ENCODE assay signal across 28 mouse cellular contexts in genomic region chr17:80513766-80514165, GRCm38 (mm10). TPM values are rescaled to one million over a fixed set of nuclear protein-coding genes. Genes with fewer than 3 reads are reported as not detected.
DNase-seq lines count a peak whose midpoint lies in the region; ATAC-seq and TF ChIP-seq lines count a peak whose summit lies in the region.
"Had no signal": no experiment of that assay in that cellular context is flagged by ENCODE, and none has a peak within 500 bp of the region (broad histone marks: within the 10 kb centered on the region; RNA-seq: fewer than 3 reads in every experiment).

No protein-coding gene starts in this region.

- TF ChIP-seq POLR2A in MEL (IDR thresholded peaks at IDR 0.05; ENCODE audit: control insufficient read depth in 1 of 2, insufficient read depth in 1 of 2, low read depth in 1 of 2, low read length in 2 of 2, poor library complexity in 1 of 2) = no peak

- no peaks in the 10 kb centered on the region for H3K9me3 ChIP-seq in liver, postnatal 0 days (ENCODE audit: low read length)
- no peaks in the 10 kb centered on the region for H3K9me3 ChIP-seq in MEL (replicated peaks; ENCODE audit: insufficient read depth, low read length)
- H3K9me3 ChIP-seq in limb, embryonic 10.5 days (replicated peaks) = no peaks in the 10 kb centered on the region
- H3K9me3 ChIP-seq in liver, embryonic 15.5 days (replicated peaks) = no peaks in the 10 kb centered on the region
- H3K9me3 ChIP-seq in stomach, postnatal 0 days (ENCODE audit: control insufficient read depth, low read length) = no peaks in the 10 kb centered on the region
- H3K9me3 ChIP-seq: heart, embryonic 10.5 days; hindbrain, embryonic 10.5 days; kidney, embryonic 15.5 days; limb, embryonic 15.5 days; lung, embryonic 15.5 days; midbrain, embryonic 15.5 days; neural tube, embryonic 12.5 days had no signal

- ATAC-seq in liver, postnatal 0 days = no peak
- no peak for ATAC-seq in liver, embryonic 15.5 days (ENCODE audit: insufficient read depth)
- no peak for ATAC-seq in stomach, postnatal 0 days (ENCODE audit: low FRiP score, low TSS enrichment)
- no peak for ATAC-seq in activated CD4-positive, CD25-positive, alpha-beta regulatory T cell, adult 4 months
- ATAC-seq: forebrain, embryonic 14.5 days; hindbrain, embryonic 16.5 days; midbrain, embryonic 15.5 days had no signal

- TF ChIP-seq EP300 in liver, postnatal 0 days (IDR thresholded peaks at IDR 0.05; ENCODE audit: low read depth) = no peak
- TF ChIP-seq EP300 in MEL (IDR thresholded peaks at IDR 0.05; ENCODE audit: low read depth in 1 of 2, low read length in 2 of 2) = peak; percentile 40 to 70; a peak in 3 of 4 replicates
- no peak for TF ChIP-seq EP300 in stomach, postnatal 0 days (optimal IDR thresholded peaks at IDR 0.05)

- H3K27ac ChIP-seq in liver, postnatal 0 days (ENCODE audit: low read depth) = no peak overlapping the region
- H3K27ac ChIP-seq in MEL (ENCODE audit: control insufficient read depth, low read depth, low read length) = 0 out of 2 replicates have a peak overlapping the region, but pooled peaks have one; percentile 21
- H3K27ac ChIP-seq in limb, embryonic 10.5 days = no peak overlapping the region
- H3K27ac ChIP-seq in liver, embryonic 15.5 days (replicated peaks) = no peak overlapping the region
- H3K27ac ChIP-seq in stomach, postnatal 0 days (replicated peaks) = no peak overlapping the region
- H3K27ac ChIP-seq: heart, embryonic 10.5 days; hindbrain, embryonic 10.5 days; kidney, embryonic 15.5 days; limb, embryonic 15.5 days; lung, embryonic 15.5 days; midbrain, embryonic 15.5 days; neural tube, embryonic 12.5 days had no signal

- 30% methylated on average over 8 of the region's 8 CpGs for WGBS in liver, postnatal 0 days (ENCODE audit: insufficient replicate concordance)
- WGBS in limb, embryonic 10.5 days = 78% methylated on average over 8 of the region's 8 CpGs
- 12% methylated on average over 8 of the region's 8 CpGs for WGBS in liver, embryonic 15.5 days (ENCODE audit: insufficient replicate concordance)
- 37% methylated on average over 8 of the region's 8 CpGs for WGBS in stomach, postnatal 0 days

- DNase-seq in liver (peak; percentile 20), MEL (ENCODE audit: low read depth, low spot score) (peak; percentile 32)
- no peak for DNase-seq in liver, postnatal 0 days
- DNase-seq in limb, embryonic 10.5 days (ENCODE audit: low spot score) = peak; percentile 20
- no peak for DNase-seq in stomach, postnatal 0 days (ENCODE audit: low spot score)
- no peak for DNase-seq in gastrocnemius, postnatal 25 days
- DNase-seq: adrenal gland, adult 8-10 months; cerebellum, adult 18-20 months; cerebellum, postnatal 25 days; gastrocnemius, postnatal 14 days; heart, adult 11 months; kidney, adult 18-20 months; kidney, postnatal 36 days; left cerebral cortex, postnatal 4 days; right cerebral cortex, adult 18-20 months; spleen, adult 18-20 months; thymus, postnatal 4 days had no signal

- TF ChIP-seq CTCF in liver, postnatal 0 days (IDR thresholded peaks at IDR 0.05; ENCODE audit: low read depth) = no peak
- TF ChIP-seq CTCF in MEL (IDR thresholded peaks at IDR 0.05 in 2 of 3, conservative IDR thresholded peaks at IDR 0.05 in 1 of 3; ENCODE audit: control insufficient read depth in 1 of 3, insufficient read depth in 1 of 3, low read depth in 2 of 3, low read length in 3 of 3, poor library complexity in 1 of 3, severe bottlenecking in 1 of 3) = no peak
- no peak for TF ChIP-seq CTCF in stomach, postnatal 0 days (IDR thresholded peaks at IDR 0.05; ENCODE audit: low read depth)

- no peak overlapping the region for H3K4me3 ChIP-seq in liver, postnatal 0 days (ENCODE audit: low read depth, low read length)
- peak overlapping the region in 1 of 2 experiments; percentile 4; a peak in 1 of 4 replicates for H3K4me3 ChIP-seq in MEL (ENCODE audit: control insufficient read depth in 1 of 2, insufficient read depth in 1 of 2, low read depth in 2 of 2, low read length in 2 of 2)
- H3K4me3 ChIP-seq in limb, embryonic 10.5 days = no peak overlapping the region
- H3K4me3 ChIP-seq in liver, embryonic 15.5 days (replicated peaks) = no peak overlapping the region
- H3K4me3 ChIP-seq in stomach, postnatal 0 days (ENCODE audit: low read depth, low read length) = no peak overlapping the region
- H3K4me3 ChIP-seq: heart, embryonic 10.5 days; hindbrain, embryonic 10.5 days; kidney, embryonic 15.5 days; limb, embryonic 15.5 days; lung, embryonic 15.5 days; midbrain, embryonic 15.5 days; neural tube, embryonic 12.5 days had no signal

- no peaks in the 10 kb centered on the region for H3K36me3 ChIP-seq in liver, postnatal 0 days (replicated peaks; ENCODE audit: insufficient read depth, low read length)
- H3K36me3 ChIP-seq in MEL (ENCODE audit: control insufficient read depth in 1 of 2, insufficient read depth in 2 of 2, low read length in 2 of 2) = peaks cover 0 to 16% of the 10 kb centered on the region in 2 experiments; a peak in 2 of 4 replicates
- no peaks in the 10 kb centered on the region for H3K36me3 ChIP-seq in limb, embryonic 10.5 days
- no peaks in the 10 kb centered on the region for H3K36me3 ChIP-seq in liver, embryonic 15.5 days (replicated peaks)
- H3K36me3 ChIP-seq in stomach, postnatal 0 days (ENCODE audit: control insufficient read depth, insufficient read depth, low read length) = no peaks in the 10 kb centered on the region
- H3K36me3 ChIP-seq: heart, embryonic 10.5 days; hindbrain, embryonic 10.5 days; kidney, embryonic 15.5 days; limb, embryonic 15.5 days; lung, embryonic 15.5 days; midbrain, embryonic 15.5 days; neural tube, embryonic 12.5 days had no signal

- no peak overlapping the region for H3K4me2 ChIP-seq in liver, postnatal 0 days (ENCODE audit: low read depth, low read length)
- peak overlapping the region; percentile 18 for H3K4me2 ChIP-seq in liver, embryonic 15.5 days
- H3K4me2 ChIP-seq in stomach, postnatal 0 days (replicated peaks; ENCODE audit: low read depth) = no peak overlapping the region
- H3K4me2 ChIP-seq: kidney, embryonic 15.5 days; limb, embryonic 15.5 days; lung, embryonic 15.5 days; midbrain, embryonic 15.5 days; neural tube, embryonic 12.5 days had no signal

- no peaks in the 10 kb centered on the region for H3K27me3 ChIP-seq in liver, postnatal 0 days (ENCODE audit: insufficient read depth, low read length)
- H3K27me3 ChIP-seq in MEL (ENCODE audit: control insufficient read depth in 1 of 2, insufficient read depth in 2 of 2, low read length in 2 of 2) = no peaks in the 10 kb centered on the region
- no peaks in the 10 kb centered on the region for H3K27me3 ChIP-seq in limb, embryonic 10.5 days (ENCODE audit: low read depth, poor library complexity, severe bottlenecking)
- no peaks in the 10 kb centered on the region for H3K27me3 ChIP-seq in liver, embryonic 15.5 days
- H3K27me3 ChIP-seq in stomach, postnatal 0 days (ENCODE audit: control insufficient read depth, insufficient read depth, low read length) = no peaks in the 10 kb centered on the region
- H3K27me3 ChIP-seq: kidney, embryonic 15.5 days; limb, embryonic 15.5 days; lung, embryonic 15.5 days; midbrain, embryonic 15.5 days; neural tube, embryonic 12.5 days had no signal

- no peak overlapping the region for H3K9ac ChIP-seq in liver, postnatal 0 days (replicated peaks)
- peak overlapping the region; percentile 23 for H3K9ac ChIP-seq in MEL (ENCODE audit: control insufficient read depth, low read depth, low read length, poor library complexity, severe bottlenecking)
- no peak overlapping the region for H3K9ac ChIP-seq in liver, embryonic 15.5 days
- no peak overlapping the region for H3K9ac ChIP-seq in stomach, postnatal 0 days (ENCODE audit: low read length)
- H3K9ac ChIP-seq: kidney, embryonic 15.5 days; limb, embryonic 15.5 days; lung, embryonic 15.5 days; midbrain, embryonic 15.5 days; neural tube, embryonic 12.5 days had no signal

- H3K4me1 ChIP-seq in liver, postnatal 0 days (ENCODE audit: insufficient read depth) = no peaks in the 10 kb centered on the region
- peaks cover 0 to 18% of the 10 kb centered on the region in 2 experiments; a peak in 3 of 4 replicates for H3K4me1 ChIP-seq in MEL (ENCODE audit: control insufficient read depth in 1 of 2, insufficient read depth in 2 of 2, low read length in 2 of 2)
- H3K4me1 ChIP-seq in limb, embryonic 10.5 days = 0 out of 2 replicates have a peak, but pooled peaks cover 4% of the 10 kb centered on the region
- H3K4me1 ChIP-seq in liver, embryonic 15.5 days (replicated peaks) = peaks cover 23% of the 10 kb centered on the region
- no peaks in the 10 kb centered on the region for H3K4me1 ChIP-seq in stomach, postnatal 0 days (replicated peaks; ENCODE audit: control insufficient read depth, insufficient read depth)
- H3K4me1 ChIP-seq: hindbrain, embryonic 10.5 days; kidney, embryonic 15.5 days; limb, embryonic 15.5 days; midbrain, embryonic 15.5 days; neural tube, embryonic 12.5 days had no signal

- H3K79me2 ChIP-seq in MEL (ENCODE audit: control insufficient read depth, insufficient read depth, low read length, poor library complexity) = no peaks in the 10 kb centered on the region

- TF ChIP-seq RAD21 in MEL (IDR thresholded peaks at IDR 0.05; ENCODE audit: low read depth, low read length) = no peak

TF ChIP-seq in MEL, 35 proteins besides CTCF, POLR2A, EP300 and RAD21 (continues in another document):
- TF ChIP-seq KAT2A (conservative IDR thresholded peaks at IDR 0.05; ENCODE audit: low read depth, low read length) = no peak
- TF ChIP-seq MEF2A (IDR thresholded peaks at IDR 0.05; ENCODE audit: extremely low read depth, insufficient replicate concordance, low read depth, low read length, poor library complexity, severe bottlenecking) = no peak
- TF ChIP-seq BHLHE40 (IDR thresholded peaks at IDR 0.05; ENCODE audit: borderline replicate concordance, low read depth, low read length) = peak; percentile 90
- no peak for TF ChIP-seq MAZ (IDR thresholded peaks at IDR 0.05; ENCODE audit: low read depth, low read length)
- no peak for TF ChIP-seq TAL1 (IDR thresholded peaks at IDR 0.05; ENCODE audit: low read length)
- no peak for TF ChIP-seq MYC (IDR thresholded peaks at IDR 0.05; ENCODE audit: low read depth, low read length)
- 0 out of 2 replicates have a peak, but pooled peaks have one; percentile 26 for TF ChIP-seq TCF12 (IDR thresholded peaks at IDR 0.05; ENCODE audit: low read depth, low read length)
- no peak for TF ChIP-seq CHD1 (IDR thresholded peaks at IDR 0.05; ENCODE audit: low read depth, low read length)

RNA-seq across cellular contexts. Expression of gene Sos1, which starts 33.5 kb away (rescaled TPM):
- polyA plus RNA-seq in liver, postnatal 0 days (2015; fragmentation: Nextera tagmentation; extraction: Ambion mirVana) = 1.4 TPM in 2 replicates
- 4.6 and 6.7 TPM in 2 replicates for total RNA-seq in MEL (2012; rRNA removed)
- polyA plus RNA-seq in MEL (2012; ENCODE audit: insufficient read depth in 1 of 2, insufficient read length in 2 of 2, low read depth in 1 of 2, low replicate concordance in 2 of 2, missing spikeins in 1 of 2) = 10 to 100 TPM; 12.1 to 20.3 TPM
- 4.2 and 4.6 TPM in 2 replicates for polyA plus RNA-seq in limb, embryonic 10.5 days (2016; fragmentation: Nextera tagmentation; extraction: Ambion mirVana)
- polyA plus RNA-seq in liver, embryonic 15.5 days (2015; fragmentation: Nextera tagmentation; extraction: Ambion mirVana) = 1.1 and 1.2 TPM in 2 replicates
- 2.2 TPM in 2 replicates for polyA plus RNA-seq in stomach, postnatal 0 days (2015; fragmentation: Nextera tagmentation; extraction: Ambion mirVana)
- 1 to 10 TPM; 4.7 to 5.4 TPM for polyA plus RNA-seq in activated CD4-positive, CD25-positive, alpha-beta regulatory T cell, adult 4 months (2017; shearing (Covaris generic))
- total RNA-seq in gastrocnemius, postnatal 25 days (2021) = 10 to 100 TPM; 12.8 to 14.7 TPM

Comparison
In these comparisons a context has a peak if more than half of its experiments do, and no peak if none do; other contexts are left out.
1. DNase-seq: peak in liver (single experiment), MEL (single experiment) and limb, embryonic 10.5 days (single experiment); none in liver, postnatal 0 days (single experiment), stomach, postnatal 0 days (single experiment) and gastrocnemius, postnatal 25 days (single experiment).